Mouse (Mus musculus): ENCODE results near the gene Gm13691.
"Not testable (repeated sequence)": the region's sequence is repeated elsewhere in the genome, so short reads cannot be mapped to it uniquely, and the experiment has no call there.

The Gm13691 gene

GRCm38 (mm10) chr2:84025217-84025616 is 34.9 kb downstream of the Gm13691 start:
- ATAC-seq (ENCODE audit: insufficient number of reproducible peaks, low FRiP score, low TSS enrichment): no peak

GRCm38 (mm10) chr2:84032505-84032904 is 42.2 kb downstream of the Gm13691 start:
- no peak for ATAC-seq (ENCODE audit: insufficient number of reproducible peaks, low FRiP score, low TSS enrichment)

GRCm38 (mm10) chr2:84035997-84036396 is 45.6 kb downstream of the Gm13691 start:
- no peak for ATAC-seq (ENCODE audit: insufficient number of reproducible peaks, low FRiP score, low TSS enrichment)

DNA sequence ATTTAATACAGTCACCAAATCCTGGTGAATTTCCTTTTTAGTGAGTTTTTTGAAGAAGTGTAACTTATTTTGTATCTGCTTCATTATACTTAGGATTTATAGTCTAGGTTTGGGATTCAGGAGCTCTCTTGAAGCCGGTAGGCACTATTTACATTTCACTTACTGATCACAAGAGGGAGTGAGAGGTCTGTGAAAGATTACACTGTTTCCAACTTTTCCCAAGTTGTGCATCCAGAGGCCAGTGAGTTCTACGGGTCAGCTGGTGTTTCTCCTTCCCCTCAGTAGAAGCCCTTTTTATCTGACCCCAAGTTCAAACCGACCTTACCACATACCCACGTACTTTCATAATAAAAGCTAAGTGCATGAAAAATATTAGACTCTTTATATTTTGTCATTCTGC is 47.0 kb downstream of the Gm13691 start:
- no peak for ATAC-seq (ENCODE audit: insufficient number of reproducible peaks, low FRiP score, low TSS enrichment)

GRCm38 (mm10) chr2:84037943-84038342 is 47.6 kb downstream of the Gm13691 start:
- not testable (repeated sequence) for ATAC-seq (ENCODE audit: insufficient number of reproducible peaks, low FRiP score, low TSS enrichment)

DNA sequence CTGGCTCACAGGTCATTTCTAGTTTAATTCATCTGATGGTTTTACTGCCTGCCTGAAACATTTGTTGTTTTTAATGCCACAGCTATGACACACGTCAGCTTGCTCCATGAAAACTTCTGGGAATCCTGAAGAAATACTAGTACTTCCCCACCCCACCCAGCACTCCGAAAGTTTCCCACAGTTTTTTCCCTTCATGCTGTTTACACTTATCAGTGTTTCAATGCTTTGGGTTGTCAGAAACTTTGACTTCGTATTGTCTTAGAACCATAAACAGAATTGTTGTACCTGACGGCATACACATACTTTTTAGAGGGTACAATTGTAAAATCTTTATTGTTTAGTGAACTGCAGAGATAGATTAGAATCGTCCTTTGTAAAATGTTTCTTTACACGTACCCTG is 48.9 kb downstream of the Gm13691 start:
- ATAC-seq (ENCODE audit: insufficient number of reproducible peaks, low FRiP score, low TSS enrichment): no peak
